Mouse (Mus musculus) left cerebral cortex, postnatal 14 days (tissue): ENCODE measurements around the gene Gabrb1. TPM values are rescaled to one million over a fixed set of nuclear protein-coding genes. Genes with fewer than 3 reads are reported as not detected.

Source experiments
- DNase-seq, 2 experiments: peaks; one replicate each; pipeline ENCODE4 v3.0.0; 2021 to 2022; ENCODE audit warnings: low spot score in 2 of 2, mixed read lengths in 1 of 2
- intact Hi-C: fragments of 180-260 bp; cut with DNase I; formaldehyde crosslinking; loops from one replicate; pipeline ENCODE4 v1.15.1; 2025
- total RNA-seq, 2 experiments: library from RNA; stranded (reverse); gene quantifications; 2 replicates each; pipeline ENCODE4 v1.2.3; 2021

The Gabrb1 gene
- total RNA-seq, 2 experiments from 2014 or later = 91.5 to 93.6 TPM

- DNase-seq = no peak
- intact Hi-C loops = no loop called here
These were observed 526.0 kb downstream of the Gabrb1 start for GRCm38 (mm10) chr5:72183929-72184328.

- intact Hi-C loops = no loop called here
- DNase-seq = no peak
These were observed 526.7 kb downstream of the Gabrb1 start for GRCm38 (mm10) chr5:72184437-72185100.

GRCm38 (mm10) chr5:72191154-72191553 is 533.2 kb downstream of the Gabrb1 start:
- no peak for DNase-seq
- intact Hi-C loops = no loop called here

GRCm38 (mm10) chr5:72191932-72192331 is 534.0 kb downstream of the Gabrb1 start:
- DNase-seq = no peak
- intact Hi-C loops = no loop called here

- intact Hi-C loops = no loop called here
- no peak for DNase-seq
These were observed 537.5 kb downstream of the Gabrb1 start for GRCm38 (mm10) chr5:72195442-72195841.

Other genes with a start within 250 kb of the Gabrb1 start
- under 1 TPM in 1 of 2 experiments, not detected in 1; 0.72 TPM for gene Cox7b2, start 109.9 kb upstream of the Gabrb1 start, total RNA-seq
- 100 to 1,000 TPM; 100 to 117 TPM for gene Gabra4, start 195 bp downstream of the Gabrb1 start, total RNA-seq